In genomic region chr19:14416845-14417244, GRCm38 (mm10) we compare ENCODE assay signal across 11 mouse cellular contexts.
DNase-seq lines count a peak whose midpoint lies in the region; ATAC-seq lines count a peak whose summit lies in the region.
"Had no signal": no experiment of that assay in that cellular context is flagged by ENCODE, and none has a peak within 500 bp of the region (broad histone marks: within the 10 kb centered on the region; RNA-seq: fewer than 3 reads in every experiment).

No protein-coding gene starts in this region.

- H3K9me3 ChIP-seq in forebrain, embryonic 15.5 days, result no peaks in the 10 kb centered on the region
- no peaks in the 10 kb centered on the region for H3K9me3 ChIP-seq in forebrain, embryonic 12.5 days
- H3K9me3 ChIP-seq in neural tube, embryonic 12.5 days, result no peaks in the 10 kb centered on the region
- no peaks in the 10 kb centered on the region for H3K9me3 ChIP-seq in neural tube, embryonic 15.5 days (replicated peaks)
- H3K9me3 ChIP-seq in liver, embryonic 11.5 days (ENCODE audit: control insufficient read depth, low read length), result no peaks in the 10 kb centered on the region
- H3K9me3 ChIP-seq: heart, embryonic 12.5 days had no signal

- peak; percentile 62 for ATAC-seq in forebrain, embryonic 15.5 days (replicated peaks)
- no peak for ATAC-seq in forebrain, embryonic 12.5 days (ENCODE audit: low FRiP score)
- peak; percentile 50; the same call in 1 of the 2 replicates for ATAC-seq in neural tube, embryonic 12.5 days (ENCODE audit: low FRiP score, low read depth)
- peak; percentile 38; the same call in 1 of the 2 replicates for ATAC-seq in neural tube, embryonic 15.5 days (ENCODE audit: low FRiP score)
- ATAC-seq in liver, embryonic 11.5 days (replicated peaks; ENCODE audit: low FRiP score), result no peak

- no peak overlapping the region for H3K4me2 ChIP-seq in forebrain, embryonic 15.5 days (replicated peaks)
- no peak overlapping the region for H3K4me2 ChIP-seq in forebrain, embryonic 12.5 days
- H3K4me2 ChIP-seq in neural tube, embryonic 12.5 days (replicated peaks), result no peak overlapping the region
- no peak overlapping the region for H3K4me2 ChIP-seq in neural tube, embryonic 15.5 days
- no peak overlapping the region for H3K4me2 ChIP-seq in liver, embryonic 11.5 days
- H3K4me2 ChIP-seq: heart, embryonic 12.5 days had no signal

- no peak overlapping the region for H3K27ac ChIP-seq in forebrain, embryonic 15.5 days (replicated peaks)
- H3K27ac ChIP-seq in forebrain, embryonic 12.5 days, result no peak overlapping the region
- no peak overlapping the region for H3K27ac ChIP-seq in neural tube, embryonic 12.5 days
- no peak overlapping the region for H3K27ac ChIP-seq in neural tube, embryonic 15.5 days (replicated peaks)
- H3K27ac ChIP-seq in liver, embryonic 11.5 days (ENCODE audit: low read depth, low read length), result no peak overlapping the region

- WGBS in forebrain, embryonic 15.5 days, result 37% methylated on average over 5 of the region's 5 CpGs
- WGBS in forebrain, embryonic 12.5 days, result 68% methylated on average over 5 of the region's 5 CpGs
- WGBS in neural tube, embryonic 12.5 days, result 44% methylated on average over 5 of the region's 5 CpGs
- 44% methylated on average over 5 of the region's 5 CpGs for WGBS in neural tube, embryonic 15.5 days
- WGBS in liver, embryonic 11.5 days, result 68% methylated on average over 5 of the region's 5 CpGs

- no peak for DNase-seq in neural tube, embryonic 10.5 days (ENCODE audit: extremely low spot score, low spot score)
- DNase-seq in cerebellum, postnatal 10 days, result peak; percentile 95
- no peak for DNase-seq in liver, embryonic 11.5 days (ENCODE audit: low spot score)
- no peak for DNase-seq in spleen, adult 18-20 months
- DNase-seq: liver; right cerebral cortex, postnatal 25 days had no signal

- H3K36me3 ChIP-seq in forebrain, embryonic 15.5 days, result no peaks in the 10 kb centered on the region
- no peaks in the 10 kb centered on the region for H3K36me3 ChIP-seq in forebrain, embryonic 12.5 days (replicated peaks)
- no peaks in the 10 kb centered on the region for H3K36me3 ChIP-seq in neural tube, embryonic 12.5 days
- H3K36me3 ChIP-seq in neural tube, embryonic 15.5 days, result no peaks in the 10 kb centered on the region
- no peaks in the 10 kb centered on the region for H3K36me3 ChIP-seq in liver, embryonic 11.5 days (ENCODE audit: control insufficient read depth, insufficient read depth, low read length)
- H3K36me3 ChIP-seq: heart, embryonic 12.5 days had no signal

- no peaks in the 10 kb centered on the region for H3K27me3 ChIP-seq in forebrain, embryonic 15.5 days
- 0 out of 2 replicates have a peak, but pooled peaks cover 3% of the 10 kb centered on the region for H3K27me3 ChIP-seq in forebrain, embryonic 12.5 days
- no peaks in the 10 kb centered on the region for H3K27me3 ChIP-seq in neural tube, embryonic 12.5 days (replicated peaks)
- H3K27me3 ChIP-seq in neural tube, embryonic 15.5 days (replicated peaks), result no peaks in the 10 kb centered on the region
- no peaks in the 10 kb centered on the region for H3K27me3 ChIP-seq in liver, embryonic 11.5 days (replicated peaks; ENCODE audit: control insufficient read depth, insufficient read depth, low read length)

- peaks cover 26% of the 10 kb centered on the region for H3K4me1 ChIP-seq in forebrain, embryonic 15.5 days
- peaks cover 26% of the 10 kb centered on the region for H3K4me1 ChIP-seq in forebrain, embryonic 12.5 days
- H3K4me1 ChIP-seq in neural tube, embryonic 12.5 days, result no peaks in the 10 kb centered on the region
- no peaks in the 10 kb centered on the region for H3K4me1 ChIP-seq in neural tube, embryonic 15.5 days
- H3K4me1 ChIP-seq in liver, embryonic 11.5 days (replicated peaks; ENCODE audit: control insufficient read depth, insufficient read depth, low read length), result no peaks in the 10 kb centered on the region; the same call in 1 of the 2 replicates
- H3K4me1 ChIP-seq: heart, embryonic 12.5 days had no signal

- H3K9ac ChIP-seq in forebrain, embryonic 15.5 days (replicated peaks), result no peak overlapping the region
- no peak overlapping the region for H3K9ac ChIP-seq in forebrain, embryonic 12.5 days
- no peak overlapping the region for H3K9ac ChIP-seq in neural tube, embryonic 12.5 days
- no peak overlapping the region for H3K9ac ChIP-seq in neural tube, embryonic 15.5 days (replicated peaks)
- H3K9ac ChIP-seq in liver, embryonic 11.5 days (ENCODE audit: low read depth, low read length), result no peak overlapping the region
- H3K9ac ChIP-seq: heart, embryonic 12.5 days had no signal

- no peak overlapping the region for H3K4me3 ChIP-seq in forebrain, embryonic 15.5 days
- no peak overlapping the region for H3K4me3 ChIP-seq in forebrain, embryonic 12.5 days (replicated peaks)
- H3K4me3 ChIP-seq in neural tube, embryonic 12.5 days, result no peak overlapping the region
- no peak overlapping the region for H3K4me3 ChIP-seq in neural tube, embryonic 15.5 days (replicated peaks)
- H3K4me3 ChIP-seq in liver, embryonic 11.5 days (ENCODE audit: low read depth, low read length), result no peak overlapping the region
- H3K4me3 ChIP-seq: heart, embryonic 12.5 days had no signal

Comparison
In these comparisons a context has a peak if more than half of its experiments do, and no peak if none do; other contexts are left out.
1. ATAC-seq: peak in forebrain, embryonic 15.5 days (single experiment), neural tube, embryonic 12.5 days (single experiment) and neural tube, embryonic 15.5 days (single experiment); none in forebrain, embryonic 12.5 days (single experiment) and liver, embryonic 11.5 days (single experiment).
2. DNase-seq: peak in cerebellum, postnatal 10 days (2 of 2); none in neural tube, embryonic 10.5 days (single experiment), liver, embryonic 11.5 days (single experiment) and spleen, adult 18-20 months (0 of 2).